Mouse (Mus musculus) neutrophil, adult 5-6 weeks (primary cell): ENCODE data around the gene Atn1. TPM values are rescaled to one million over a fixed set of nuclear protein-coding genes. Genes with fewer than 3 reads are reported as not detected.

Source experiments
- ATAC-seq: fragments of 151-379, 151-347 bp; 2 replicates; pipeline ENCODE4 v1.8.0; 2017; ENCODE audit warnings: mild to moderate bottlenecking, moderate TSS enrichment; ENCODE audit not compliant: insufficient number of reproducible peaks, poor library complexity, low FRiP score, severe bottlenecking; ENCODE audit errors: extremely low read depth
- total RNA-seq: library from RNA; stranded (forward); fragments of 200-1000 nt; gene quantifications from 2 replicates; pipeline ENCODE4 v1.2.3, GENCODE M21; 2017

Gene Atn1
- total RNA-seq, 1 experiment from 2014 or later: 11.6 TPM

- ATAC-seq: no peak
Measured at GRCm38 (mm10) chr6:124743647-124744046, 12.7 kb downstream of the Atn1 start.

- ATAC-seq: no peak
Measured at GRCm38 (mm10) chr6:124742839-124743514, 13.3 kb downstream of the Atn1 start.

GRCm38 (mm10) chr6:124741842-124742241 lies 14.5 kb downstream of the Atn1 start:
- ATAC-seq: no peak

- peak; percentile 60 for ATAC-seq
Measured at GRCm38 (mm10) chr6:124740888-124741761, 15.2 kb downstream of the Atn1 start, which contains the start of gene Grcc10. Grcc10 (minus strand) TSS chr6:124741374.

GRCm38 (mm10) chr6:124740211-124740887 lies 16.0 kb downstream of the Atn1 start:
- peak; percentile 46 for ATAC-seq

- no peak for ATAC-seq
Measured at GRCm38 (mm10) chr6:124739231-124739796, 17.0 kb downstream of the Atn1 start.

- peak; percentile 2; the same call in 1 of the 2 replicates for ATAC-seq
Measured at GRCm38 (mm10) chr6:124738511-124739023, 17.8 kb downstream of the Atn1 start, which contains the start of gene Ptpn6. Ptpn6 (minus strand) TSS chr6:124738714.

- ATAC-seq: no peak
Measured at GRCm38 (mm10) chr6:124737040-124737439, 19.3 kb downstream of the Atn1 start.

- no peak for ATAC-seq
Measured at GRCm38 (mm10) chr6:124734417-124734816, 21.9 kb downstream of the Atn1 start.

- peak; percentile 84 for ATAC-seq
Measured at GRCm38 (mm10) chr6:124732476-124733370, 23.6 kb downstream of the Atn1 start.

- no peak for ATAC-seq
Measured at GRCm38 (mm10) chr6:124731038-124731437, 25.3 kb downstream of the Atn1 start.

- peak; percentile 56 for ATAC-seq
Measured at GRCm38 (mm10) chr6:124729850-124730705, 26.2 kb downstream of the Atn1 start.

- ATAC-seq: no peak
Measured at GRCm38 (mm10) chr6:124728621-124729020, 27.7 kb downstream of the Atn1 start.

GRCm38 (mm10) chr6:124724472-124724871 lies 31.9 kb downstream of the Atn1 start:
- ATAC-seq: no peak

- peak; percentile 61 for ATAC-seq
Measured at GRCm38 (mm10) chr6:124723541-124723940, 32.8 kb downstream of the Atn1 start.

- ATAC-seq: peak; percentile 3; the same call in 1 of the 2 replicates
Measured at GRCm38 (mm10) chr6:124722876-124723473, 33.3 kb downstream of the Atn1 start.

- ATAC-seq: peak; percentile 42; the same call in 1 of the 2 replicates
Measured at GRCm38 (mm10) chr6:124720904-124721303, 35.4 kb downstream of the Atn1 start.
